Mouse (Mus musculus) cerebellum, adult 8-10 months (tissue): ENCODE data around the gene Npnt.

Experiments used
- DNase-seq: peaks from one replicate; pipeline ENCODE4 v3.0.0; 2022

The Npnt gene

GRCm38 (mm10) chr3:132949791-132950528, at the start of gene Npnt:
Npnt (minus strand) TSS chr3:132950291.
- no peak for DNase-seq

GRCm38 (mm10) chr3:132996299-132996698, 46.2 kb upstream of the Npnt start:
- no peak for DNase-seq

DNA sequence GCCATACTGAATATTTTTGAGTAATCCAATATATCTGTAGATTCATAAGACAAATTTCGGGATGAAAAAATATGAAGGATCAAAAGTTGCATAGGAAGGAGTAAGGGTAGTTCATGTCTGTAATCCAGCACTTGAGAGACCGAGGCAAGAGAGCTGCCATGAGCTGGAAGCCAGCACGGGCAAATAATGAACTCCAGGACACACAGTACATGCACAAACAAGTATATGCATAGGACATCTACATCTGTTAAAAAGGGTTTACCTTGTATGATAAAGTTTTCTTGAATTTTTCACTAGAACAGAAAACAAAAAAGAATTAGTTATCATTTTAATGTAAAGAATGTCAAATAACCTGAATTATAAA, 45.8 kb upstream of the Npnt start:
- DNase-seq: no peak

DNA sequence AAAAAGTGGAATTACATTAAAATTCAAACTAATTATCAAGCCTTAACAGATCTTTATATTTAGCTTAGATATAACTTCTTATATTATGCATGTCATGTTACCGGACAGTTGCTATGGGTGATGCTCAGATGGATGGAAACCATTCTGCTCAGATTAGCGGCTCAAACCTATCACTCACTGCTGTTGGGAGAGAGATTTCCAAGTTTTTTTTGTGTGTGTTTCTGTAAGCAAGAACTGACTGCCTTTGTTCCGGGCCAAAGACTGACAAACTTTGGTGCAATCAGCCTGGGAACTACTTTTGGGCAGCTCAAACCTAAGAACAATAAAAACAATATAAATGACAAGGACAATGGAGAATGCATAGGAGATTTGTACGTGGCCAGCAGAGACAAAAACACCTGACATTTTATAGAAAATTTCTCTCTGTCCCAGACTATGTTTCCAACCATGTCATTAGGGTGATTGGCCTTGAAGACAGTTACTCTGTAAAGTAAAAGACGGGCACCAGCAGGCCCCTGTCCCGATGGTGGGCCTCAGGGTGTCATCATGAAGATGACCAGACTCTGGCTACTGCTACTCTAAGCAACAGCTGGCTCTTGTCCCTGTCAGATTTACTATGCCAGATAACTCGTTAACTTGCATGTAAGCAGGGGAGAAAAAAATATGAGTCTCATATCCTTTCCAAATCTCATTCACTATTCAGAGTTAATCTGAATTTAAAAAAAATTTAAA, 45.2 kb upstream of the Npnt start:
- DNase-seq: no peak

DNA sequence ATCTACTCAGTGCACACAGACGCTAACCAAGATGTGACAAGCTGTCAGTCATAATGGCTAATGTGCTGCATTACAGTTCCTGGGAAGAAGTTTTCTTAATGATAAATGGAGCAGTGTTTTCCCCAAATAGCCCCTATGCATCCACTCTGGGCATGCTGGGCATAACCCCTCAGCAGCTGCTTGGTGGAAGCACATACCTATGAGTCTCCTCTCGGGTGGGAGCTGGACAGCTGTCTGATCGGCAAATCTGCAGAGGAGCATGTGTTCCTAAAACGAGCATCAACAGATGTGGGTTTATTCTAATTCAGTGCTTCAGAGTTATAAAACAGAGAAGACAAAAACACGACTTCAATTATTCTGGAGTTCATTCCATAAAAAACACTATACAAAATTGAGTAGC, 36.1 kb upstream of the Npnt start:
- no peak for DNase-seq

- no peak for DNase-seq
Observed at GRCm38 (mm10) chr3:132983845-132984485, 33.9 kb upstream of the Npnt start.

GRCm38 (mm10) chr3:132981968-132982367, 31.9 kb upstream of the Npnt start:
- no peak for DNase-seq

- DNase-seq: no peak
Observed at GRCm38 (mm10) chr3:132979781-132980461, 29.8 kb upstream of the Npnt start.

DNA sequence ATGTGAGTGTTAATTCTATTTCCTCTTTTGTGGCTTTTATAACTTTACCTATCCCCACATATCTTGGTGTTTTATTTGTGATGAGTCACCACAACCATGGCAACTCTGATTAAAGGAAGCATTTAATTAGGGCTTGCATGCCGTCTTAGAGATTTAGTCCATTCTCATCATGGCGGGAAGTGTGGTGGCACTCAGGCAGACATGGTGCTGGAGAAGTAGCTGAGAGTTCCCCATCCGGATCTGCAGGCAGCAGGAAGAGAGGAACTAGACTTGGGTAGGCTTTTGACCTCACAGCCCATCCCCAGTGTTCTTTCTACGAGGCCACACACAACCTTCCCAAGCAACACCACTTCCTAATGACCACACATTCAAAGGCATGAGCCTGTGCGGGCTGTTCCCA, 16.2 kb upstream of the Npnt start:
- no peak for DNase-seq

- DNase-seq: no peak
Observed at GRCm38 (mm10) chr3:132964715-132965507, 14.8 kb upstream of the Npnt start.

DNA sequence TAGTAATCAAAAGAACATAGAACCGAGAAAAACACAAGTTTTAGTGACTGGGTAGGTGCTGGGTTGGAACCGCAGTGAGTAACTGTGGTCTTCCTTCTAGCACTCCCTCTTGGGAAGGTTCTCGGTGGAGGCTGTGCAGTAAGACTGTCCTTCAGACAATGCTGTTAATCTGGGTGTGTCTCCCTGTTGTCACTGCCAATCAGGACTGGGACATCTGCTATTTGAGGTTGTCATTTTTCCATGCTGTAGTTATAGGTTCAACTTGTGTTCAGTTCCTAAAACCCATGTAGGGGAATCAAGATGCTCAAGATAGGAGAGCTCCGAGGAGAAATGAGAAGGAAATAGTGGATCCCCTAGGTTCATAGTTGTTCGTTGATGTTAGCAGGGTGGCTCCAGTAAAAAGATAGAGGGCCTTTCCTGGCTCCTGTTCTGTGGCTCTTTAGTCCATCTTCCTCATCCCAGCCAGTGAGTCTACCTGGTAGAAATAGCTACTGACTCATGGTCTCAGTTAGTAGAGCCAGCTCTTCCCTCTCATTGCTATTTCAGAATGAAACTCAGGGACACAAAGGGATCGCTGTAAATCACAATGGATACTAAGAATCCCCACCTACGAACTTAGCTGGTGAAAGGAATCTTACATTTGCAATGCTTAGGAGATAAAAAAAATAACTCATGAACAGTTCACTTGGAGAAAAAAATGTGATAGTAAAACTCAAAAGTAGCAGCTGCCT, 12.7 kb upstream of the Npnt start:
- no peak for DNase-seq

GRCm38 (mm10) chr3:132950529-132950880, 414 bp upstream of the Npnt start:
- no peak for DNase-seq

DNA sequence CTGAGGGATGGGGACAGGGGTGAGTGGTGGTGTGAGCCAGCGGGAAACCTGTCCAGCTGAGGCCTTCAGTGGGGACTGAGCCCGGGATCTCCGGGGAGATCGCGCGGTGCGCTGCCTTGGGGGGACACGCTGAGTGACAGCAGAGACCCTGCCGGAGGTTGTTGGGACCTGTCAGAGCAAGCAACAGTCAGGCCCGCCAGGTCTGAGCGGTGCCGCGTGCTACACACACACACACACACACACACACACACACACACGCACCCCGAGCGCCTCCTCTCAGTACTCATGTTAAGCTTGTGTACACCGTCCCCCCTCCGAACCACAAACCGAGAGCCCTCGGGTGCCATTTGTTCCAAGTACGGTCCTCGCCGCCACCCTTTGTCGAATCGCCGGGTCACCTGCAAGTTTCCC, 706 bp downstream of the Npnt start:
- DNase-seq: no peak

GRCm38 (mm10) chr3:132948298-132948795, 1.7 kb downstream of the Npnt start:
- no peak for DNase-seq

DNA sequence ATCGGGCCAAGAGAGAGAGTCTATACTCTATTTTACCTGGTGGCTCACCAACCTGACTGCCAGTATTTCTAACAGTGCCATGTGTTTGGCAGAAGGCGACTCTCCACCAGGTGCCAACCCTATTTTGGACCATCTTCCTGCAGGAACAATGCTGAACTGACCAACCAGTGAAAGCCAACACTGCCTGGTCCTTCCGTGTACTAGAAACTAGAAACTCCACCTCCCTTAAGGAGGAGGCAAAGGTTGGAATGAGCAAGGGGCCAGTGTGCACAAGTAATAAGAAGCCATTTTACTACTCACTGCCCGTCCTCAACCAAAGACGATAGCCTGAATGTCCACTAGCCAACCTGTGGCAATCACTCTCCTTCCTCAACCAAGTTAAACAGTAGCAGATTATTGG, 4.0 kb downstream of the Npnt start:
- no peak for DNase-seq

GRCm38 (mm10) chr3:132945669-132946068, 4.4 kb downstream of the Npnt start:
- DNase-seq: no peak

GRCm38 (mm10) chr3:132944609-132945008, 5.5 kb downstream of the Npnt start:
- no peak for DNase-seq

DNA sequence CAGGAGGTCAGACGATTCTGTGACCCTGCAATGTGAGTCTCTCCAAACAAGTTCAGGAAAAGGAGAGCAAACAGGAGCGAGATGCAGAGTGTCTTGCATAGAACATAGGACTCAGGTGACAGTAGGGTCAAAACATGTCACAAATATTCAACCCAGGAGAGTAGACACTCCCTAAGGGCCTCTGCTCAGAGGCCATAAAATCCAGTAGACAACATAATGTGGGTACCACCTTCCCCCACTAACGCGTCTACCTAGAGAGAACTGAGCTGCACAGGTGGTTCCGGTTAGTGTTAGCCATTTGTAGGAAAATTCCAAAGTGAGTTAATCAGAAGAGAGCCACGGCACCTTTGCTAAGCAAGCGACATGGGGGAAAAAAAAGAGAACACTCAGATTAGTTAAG, 5.9 kb downstream of the Npnt start:
- DNase-seq: no peak

DNA sequence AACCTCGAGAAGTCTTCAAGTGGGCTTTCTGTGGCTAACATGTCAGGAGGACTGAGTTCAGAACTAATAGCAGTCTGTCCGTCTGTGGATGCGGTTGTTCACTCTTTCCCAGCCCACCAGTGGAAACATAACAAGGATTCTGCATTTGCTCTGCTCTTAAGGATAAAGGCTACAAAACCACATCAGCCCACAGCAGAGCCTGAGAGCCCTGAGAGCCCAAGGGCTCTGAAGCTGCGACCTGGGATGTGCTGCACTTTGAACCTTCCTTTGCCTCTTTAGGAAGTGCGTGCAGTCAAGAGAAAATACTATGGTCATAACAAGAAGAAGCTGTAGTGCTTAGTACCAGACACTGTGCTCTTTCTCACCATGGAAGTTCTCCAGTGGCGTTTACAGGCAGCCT, 7.3 kb downstream of the Npnt start:
- no peak for DNase-seq

GRCm38 (mm10) chr3:132940181-132940990, 9.7 kb downstream of the Npnt start:
- DNase-seq: no peak

GRCm38 (mm10) chr3:132939006-132939405, 11.1 kb downstream of the Npnt start:
- DNase-seq: no peak
